Mouse (Mus musculus) heart, postnatal 14 days (tissue): ENCODE data around the gene Cep128. TPM values are rescaled to one million over a fixed set of nuclear protein-coding genes. Genes with fewer than 3 reads are reported as not detected.
A peak's percentile ranks its signal among the peaks of the same experiment; 100 is the strongest.

Experiments
- DNase-seq, 2 experiments: peaks; one replicate each; pipeline ENCODE4 v3.0.0; 2021 to 2022
- intact Hi-C: fragments of 180-260 bp; cut with DNase I; formaldehyde crosslinking; loops from one replicate; pipeline ENCODE4 v1.15.1; 2025
- total RNA-seq, 2 experiments: library from RNA; stranded (reverse); gene quantifications; 2 replicates each; pipeline ENCODE4 v1.2.3; 2021

Cep128 gene
- total RNA-seq, 2 experiments from 2014 or later, result 7.4 to 7.8 TPM

- intact Hi-C loops, result loop anchor here (1.0 to 10.0 kb wide), 3 partner anchors 585 to 1839 kb away; no protein-coding TSS in a partner anchor
- peak in 1 of 2 experiments; percentile 14 for DNase-seq
These were observed 70.1 kb downstream of the Cep128 start for GRCm38 (mm10) chr12:91313974-91314587.

GRCm38 (mm10) chr12:91312591-91312990 is 71.6 kb downstream of the Cep128 start:
- intact Hi-C loops, result loop anchor here (5.0 to 10.0 kb wide), 2 partner anchors 745 to 1838 kb away; no protein-coding TSS in a partner anchor

GRCm38 (mm10) chr12:91307733-91308132 is 76.5 kb downstream of the Cep128 start:
- intact Hi-C loops, result no loop called here
- DNase-seq, result no peak

More at GRCm38 (mm10) chr12:91312591-91312990, 71.6 kb downstream of the Cep128 start:
- DNase-seq, result no peak

- intact Hi-C loops, result no loop called here
These were observed 78.4 kb downstream of the Cep128 start for GRCm38 (mm10) chr12:91305769-91306168.

GRCm38 (mm10) chr12:91305038-91305437 is 79.2 kb downstream of the Cep128 start:
- no peak for DNase-seq

More at GRCm38 (mm10) chr12:91305769-91306168, 78.4 kb downstream of the Cep128 start:
- DNase-seq, result no peak

GRCm38 (mm10) chr12:91298700-91299099 is 85.5 kb downstream of the Cep128 start:
- intact Hi-C loops, result no loop called here

More at GRCm38 (mm10) chr12:91305038-91305437, 79.2 kb downstream of the Cep128 start:
- intact Hi-C loops, result no loop called here

GRCm38 (mm10) chr12:91295870-91296269 is 88.3 kb downstream of the Cep128 start:
- intact Hi-C loops, result no loop called here
- DNase-seq, result no peak

More at GRCm38 (mm10) chr12:91298700-91299099, 85.5 kb downstream of the Cep128 start:
- no peak for DNase-seq

GRCm38 (mm10) chr12:91295436-91295835 is 88.8 kb downstream of the Cep128 start:
- DNase-seq, result no peak
- intact Hi-C loops, result no loop called here

GRCm38 (mm10) chr12:91273936-91274335 is 110.3 kb downstream of the Cep128 start:
- no peak for DNase-seq

GRCm38 (mm10) chr12:91269634-91270033 is 114.6 kb downstream of the Cep128 start:
- no peak for DNase-seq
- intact Hi-C loops, result no loop called here

More at GRCm38 (mm10) chr12:91273936-91274335, 110.3 kb downstream of the Cep128 start:
- intact Hi-C loops, result no loop called here

- no peak for DNase-seq
- intact Hi-C loops, result no loop called here
These were observed 115.2 kb downstream of the Cep128 start for GRCm38 (mm10) chr12:91268974-91269373.

- intact Hi-C loops, result no loop called here
- DNase-seq, result no peak
These were observed 118.2 kb downstream of the Cep128 start for GRCm38 (mm10) chr12:91266014-91266413.

- intact Hi-C loops, result no loop called here
- DNase-seq, result peak; percentile 7 to 31
These were observed 118.7 kb downstream of the Cep128 start for GRCm38 (mm10) chr12:91265462-91265861.

GRCm38 (mm10) chr12:91264828-91265355 is 119.3 kb downstream of the Cep128 start:
- no peak for DNase-seq
- intact Hi-C loops, result no loop called here

GRCm38 (mm10) chr12:91263705-91264104 is 120.5 kb downstream of the Cep128 start:
- intact Hi-C loops, result no loop called here
- DNase-seq, result no peak

- peak in 1 of 2 experiments; percentile 1 for DNase-seq
- intact Hi-C loops, result no loop called here
These were observed 121.4 kb downstream of the Cep128 start for GRCm38 (mm10) chr12:91262801-91263200.

- intact Hi-C loops, result no loop called here
- DNase-seq, result no peak
These were observed 127.9 kb downstream of the Cep128 start for GRCm38 (mm10) chr12:91256334-91256733.

- DNase-seq, result no peak
- intact Hi-C loops, result no loop called here
These were observed 129.4 kb downstream of the Cep128 start for GRCm38 (mm10) chr12:91254831-91255230.

- DNase-seq, result no peak
- intact Hi-C loops, result no loop called here
These were observed 163.6 kb downstream of the Cep128 start for GRCm38 (mm10) chr12:91220609-91221008.

- no peak for DNase-seq
- intact Hi-C loops, result no loop called here
These were observed 178.7 kb downstream of the Cep128 start for GRCm38 (mm10) chr12:91205550-91205949.

GRCm38 (mm10) chr12:91204330-91204729 is 179.9 kb downstream of the Cep128 start:
- intact Hi-C loops, result no loop called here
- DNase-seq, result no peak

- intact Hi-C loops, result no loop called here
- no peak for DNase-seq
These were observed 181.7 kb downstream of the Cep128 start for GRCm38 (mm10) chr12:91202496-91202895.
